Mouse (Mus musculus) erythroblast, embryonic 14.5 days (primary cell): ENCODE data around the gene Daam1. TPM values are rescaled to one million over a fixed set of nuclear protein-coding genes. Genes with fewer than 3 reads are reported as not detected.
"Not testable (repeated sequence)": the region's sequence is repeated elsewhere in the genome, so short reads cannot be mapped to it uniquely, and the experiment has no call there.

Experiments used
- H3K27me3 ChIP-seq: 2 replicates; pipeline ENCODE4 v1.6.1; 2012; ENCODE audit warnings: inconsistent platforms; ENCODE audit not compliant: control insufficient read depth
- H3K36me3 ChIP-seq: 2 replicates; pipeline ENCODE4 v1.6.1; 2012; ENCODE audit warnings: mild to moderate bottlenecking, inconsistent platforms; ENCODE audit not compliant: control insufficient read depth
- H3K4me1 ChIP-seq: 2 replicates; pipeline ENCODE4 v1.6.1; 2012; ENCODE audit warnings: inconsistent platforms; ENCODE audit not compliant: control insufficient read depth
- H3K4me3 ChIP-seq: replicated peaks from 2 replicates; pipeline ENCODE3; 2012; ENCODE audit warnings: moderate library complexity, mild to moderate bottlenecking, inconsistent platforms
- H3K9me3 ChIP-seq: 2 replicates; pipeline ENCODE4 v1.6.1; 2012; ENCODE audit warnings: low read length, inconsistent platforms, mixed read lengths; ENCODE audit not compliant: control insufficient read depth
- GATA1 ChIP-seq: IDR thresholded peaks from 2 replicates; pipeline ENCODE4 v1.6.1; 2012; ENCODE audit warnings: low read length, inconsistent platforms, mixed read lengths
- TAL1 ChIP-seq: IDR thresholded peaks from 3 replicates; pipeline ENCODE4 v1.6.1; 2012; ENCODE audit warnings: low read length, inconsistent platforms, mixed read lengths
- polyA plus RNA-seq: library from polyadenylated mRNA; stranded (reverse); fragments of >175 nt; gene quantifications from 2 replicates; pipeline ENCODE4 v1.2.3, GENCODE M21; 2012

Gene Daam1
- polyA plus RNA-seq, 1 experiment = 2.2 TPM

DNA sequence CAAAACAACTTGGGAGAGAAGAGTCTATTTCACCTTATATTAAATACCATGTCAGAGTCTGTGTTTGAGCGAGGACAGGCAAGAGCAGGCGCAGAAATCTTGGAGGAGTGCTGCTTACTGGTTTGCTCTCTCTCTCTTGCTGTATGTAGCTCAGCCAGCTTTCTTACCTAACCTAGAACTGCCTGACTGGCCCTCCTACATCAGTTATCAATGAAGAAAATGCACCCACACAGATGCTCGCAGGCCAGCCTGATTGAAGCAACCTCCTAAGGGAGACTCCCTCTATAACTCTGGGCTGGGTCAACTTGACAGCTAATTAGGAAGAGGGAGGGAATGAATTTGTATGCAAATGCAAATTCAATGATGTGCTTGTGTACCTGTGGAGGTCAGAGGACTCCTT lies 8.8 kb downstream of the Daam1 start:
- H3K36me3 ChIP-seq = peaks cover 69% of the 10 kb centered on the region
- no peaks in the 10 kb centered on the region for H3K9me3 ChIP-seq
- no peak overlapping the region for H3K4me3 ChIP-seq
- no peaks in the 10 kb centered on the region for H3K27me3 ChIP-seq
- TF ChIP-seq TAL1 (no peak), GATA1 (no peak)
- H3K4me1 ChIP-seq = peaks cover 80% of the 10 kb centered on the region

DNA sequence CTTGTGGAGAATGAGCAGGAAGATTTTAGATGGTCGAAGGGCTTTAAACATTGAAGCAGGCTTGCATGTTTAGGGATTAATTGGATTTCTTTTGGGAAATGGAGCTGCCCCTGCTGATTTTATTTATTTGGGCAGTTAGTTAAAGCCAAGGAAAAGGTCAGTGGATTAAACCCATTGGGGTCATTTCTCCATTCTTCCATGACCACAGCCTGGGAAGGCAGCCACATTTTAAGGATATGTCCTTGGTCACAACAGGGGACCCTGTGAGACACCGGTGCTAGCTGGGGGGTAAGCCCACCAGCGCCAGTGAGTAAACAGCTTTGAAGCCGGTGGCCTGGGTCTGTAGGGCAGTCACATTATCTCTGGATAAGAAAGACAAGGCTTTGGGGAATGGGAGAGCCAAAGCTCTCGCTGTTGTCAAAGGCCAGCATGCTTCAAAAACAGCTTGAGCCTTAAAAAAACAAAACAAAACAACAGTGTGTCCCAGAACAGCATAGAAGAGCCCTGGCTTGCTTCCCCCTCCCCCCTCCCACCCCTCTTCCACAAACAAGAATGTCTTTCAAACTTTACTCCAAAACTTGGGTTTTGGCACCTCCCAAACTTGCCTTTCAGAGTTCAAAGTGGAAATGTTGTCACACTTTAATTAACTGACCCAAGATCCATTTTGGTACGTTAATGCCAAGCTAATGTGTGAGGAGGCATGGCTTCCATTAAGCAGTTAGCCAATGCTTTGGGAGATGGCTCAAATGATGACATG lies 9.7 kb downstream of the Daam1 start:
- peaks cover 67% of the 10 kb centered on the region for H3K36me3 ChIP-seq

DNA sequence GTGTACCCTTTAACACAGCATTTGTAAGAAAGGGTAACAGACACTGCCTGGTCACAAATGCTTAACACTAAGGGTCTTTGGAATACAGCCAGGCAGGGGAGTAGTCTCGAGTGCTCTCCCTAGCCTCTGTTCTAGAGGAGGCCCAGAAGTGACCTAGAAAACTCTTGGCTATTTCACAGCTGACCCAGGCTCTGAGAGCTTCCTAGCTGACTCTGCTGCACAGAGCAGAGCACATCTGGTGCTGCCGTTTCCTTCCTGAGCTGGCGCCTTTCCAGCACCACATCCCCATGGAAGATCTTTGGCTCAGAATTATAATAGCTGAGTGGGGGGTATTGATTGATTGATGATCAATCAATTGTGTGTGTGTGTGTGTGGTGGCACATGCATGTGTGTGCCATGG lies 11.1 kb downstream of the Daam1 start:
- peaks cover 68% of the 10 kb centered on the region for H3K4me1 ChIP-seq

More for the DNA sequence above, 9.7 kb downstream of the Daam1 start:
- Histone ChIP-seq H3K4me3 (no peak overlapping the region), H3K27me3 (no peaks in the 10 kb centered on the region), H3K4me1 (peaks cover 75% of the 10 kb centered on the region), H3K9me3 (no peaks in the 10 kb centered on the region)
- TF ChIP-seq TAL1 = no peak
- TF ChIP-seq GATA1 = no peak

DNA sequence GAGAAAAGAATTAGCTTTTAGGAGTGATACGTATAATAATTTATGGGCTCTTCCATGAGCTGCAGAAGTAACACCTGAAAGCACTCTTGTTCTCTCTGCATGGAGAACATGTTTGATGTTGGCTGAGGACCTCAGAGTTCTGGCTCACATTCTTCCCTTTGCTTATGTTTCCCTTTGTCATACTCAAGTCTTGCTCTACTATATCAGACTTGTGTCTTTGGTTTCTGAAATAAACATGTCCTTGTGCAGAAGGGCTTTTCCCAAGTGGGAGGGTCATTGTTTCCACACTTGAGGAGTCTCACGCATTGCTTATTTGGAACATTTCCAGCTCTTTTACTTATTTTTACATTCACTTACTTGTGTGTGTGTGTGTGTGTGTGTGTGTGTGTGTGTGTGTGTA lies 11.7 kb downstream of the Daam1 start:
- Histone ChIP-seq H3K27me3 (no peaks in the 10 kb centered on the region), H3K4me3 (no peak overlapping the region), H3K4me1 (peaks cover 65% of the 10 kb centered on the region), H3K9me3 (no peaks in the 10 kb centered on the region), H3K36me3 (peaks cover 64% of the 10 kb centered on the region)
- TF ChIP-seq TAL1 = no peak

More for the DNA sequence above, 11.1 kb downstream of the Daam1 start:
- H3K4me3 ChIP-seq = no peak overlapping the region
- TF ChIP-seq TAL1 (no peak), GATA1 (no peak)
- peaks cover 67% of the 10 kb centered on the region for H3K36me3 ChIP-seq
- no peaks in the 10 kb centered on the region for H3K27me3 ChIP-seq
- H3K9me3 ChIP-seq = no peaks in the 10 kb centered on the region

DNA sequence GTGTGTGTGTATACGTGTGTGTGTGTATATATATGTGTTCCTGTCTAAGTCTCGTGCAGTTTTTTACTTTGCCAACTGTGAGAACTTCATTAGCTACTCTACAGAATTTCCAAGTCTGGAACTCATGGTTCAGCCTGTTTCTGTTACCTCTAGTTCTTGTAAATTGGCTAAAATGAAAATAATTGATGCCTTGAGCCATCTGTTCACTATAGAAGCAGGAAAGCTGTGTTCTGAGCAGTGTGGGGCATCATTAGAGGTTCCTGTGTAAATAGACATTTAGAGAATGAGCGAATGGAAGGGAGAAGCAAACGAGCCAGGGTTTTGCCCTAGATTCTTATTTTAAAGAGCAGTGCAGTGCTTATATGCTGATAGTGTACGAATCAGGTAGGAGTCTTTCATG lies 14.6 kb downstream of the Daam1 start:
- no peak for TF ChIP-seq GATA1
- TF ChIP-seq TAL1 = no peak
- H3K36me3 ChIP-seq = peaks cover 57% of the 10 kb centered on the region
- H3K4me3 ChIP-seq = no peak overlapping the region
- H3K9me3 ChIP-seq = no peaks in the 10 kb centered on the region
- H3K4me1 ChIP-seq = peaks cover 43% of the 10 kb centered on the region
- H3K27me3 ChIP-seq = no peaks in the 10 kb centered on the region

DNA sequence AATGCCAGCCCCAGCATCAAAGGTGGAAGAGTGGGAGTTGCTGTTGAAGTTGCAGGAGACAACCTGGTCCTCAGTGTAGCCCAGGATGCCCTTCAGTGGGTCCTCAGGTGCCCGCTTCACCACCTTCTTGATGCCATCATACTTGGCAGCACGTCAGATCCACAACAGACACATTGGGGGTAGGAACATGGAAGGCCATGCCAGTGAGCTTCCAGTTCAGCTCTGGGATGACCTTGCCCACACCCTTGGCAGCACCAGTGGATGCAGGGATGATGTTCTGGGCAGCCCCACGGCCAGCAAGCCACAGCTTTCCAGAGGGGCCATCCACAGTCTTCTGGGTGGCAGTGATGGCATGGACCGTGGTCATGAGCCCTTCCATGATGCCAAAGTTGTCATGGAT lies 15.5 kb downstream of the Daam1 start:
- not testable (repeated sequence) for H3K4me3 ChIP-seq, H3K27me3 ChIP-seq, H3K9me3 ChIP-seq
- Histone ChIP-seq H3K36me3 (peaks cover 60% of the 10 kb centered on the region), H3K4me1 (peaks cover 39% of the 10 kb centered on the region)

GRCm38 (mm10) chr12:71847024-71847423 lies 16.1 kb downstream of the Daam1 start:
- H3K4me1 ChIP-seq = peaks cover 37% of the 10 kb centered on the region
- H3K4me3 ChIP-seq, H3K27me3 ChIP-seq, H3K9me3 ChIP-seq: not testable (repeated sequence)
- peaks cover 58% of the 10 kb centered on the region for H3K36me3 ChIP-seq

DNA sequence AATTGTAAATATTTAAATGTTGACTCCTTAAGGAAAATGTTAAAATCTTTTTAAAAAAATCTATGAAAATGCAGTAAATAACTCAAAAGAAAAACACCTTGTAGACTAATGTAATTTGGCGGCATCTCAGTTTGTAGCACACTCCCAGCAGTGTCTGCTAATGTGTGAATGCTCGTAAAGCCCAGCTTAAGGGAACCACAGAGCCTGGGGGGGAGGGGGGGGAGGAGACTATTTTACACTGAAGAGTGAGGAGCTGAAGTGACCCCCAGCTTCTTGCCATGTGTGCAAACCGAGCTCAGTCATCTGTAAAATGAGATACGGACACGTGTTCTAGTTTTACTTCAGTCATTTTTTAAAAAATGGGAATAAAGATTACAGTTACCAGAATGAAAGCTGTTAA lies 16.7 kb downstream of the Daam1 start:
- Histone ChIP-seq H3K27me3 (no peaks in the 10 kb centered on the region), H3K4me1 (peaks cover 33% of the 10 kb centered on the region), H3K9me3 (no peaks in the 10 kb centered on the region), H3K4me3 (no peak overlapping the region), H3K36me3 (peaks cover 54% of the 10 kb centered on the region)
- no peak for TF ChIP-seq GATA1
- TF ChIP-seq TAL1 = no peak

DNA sequence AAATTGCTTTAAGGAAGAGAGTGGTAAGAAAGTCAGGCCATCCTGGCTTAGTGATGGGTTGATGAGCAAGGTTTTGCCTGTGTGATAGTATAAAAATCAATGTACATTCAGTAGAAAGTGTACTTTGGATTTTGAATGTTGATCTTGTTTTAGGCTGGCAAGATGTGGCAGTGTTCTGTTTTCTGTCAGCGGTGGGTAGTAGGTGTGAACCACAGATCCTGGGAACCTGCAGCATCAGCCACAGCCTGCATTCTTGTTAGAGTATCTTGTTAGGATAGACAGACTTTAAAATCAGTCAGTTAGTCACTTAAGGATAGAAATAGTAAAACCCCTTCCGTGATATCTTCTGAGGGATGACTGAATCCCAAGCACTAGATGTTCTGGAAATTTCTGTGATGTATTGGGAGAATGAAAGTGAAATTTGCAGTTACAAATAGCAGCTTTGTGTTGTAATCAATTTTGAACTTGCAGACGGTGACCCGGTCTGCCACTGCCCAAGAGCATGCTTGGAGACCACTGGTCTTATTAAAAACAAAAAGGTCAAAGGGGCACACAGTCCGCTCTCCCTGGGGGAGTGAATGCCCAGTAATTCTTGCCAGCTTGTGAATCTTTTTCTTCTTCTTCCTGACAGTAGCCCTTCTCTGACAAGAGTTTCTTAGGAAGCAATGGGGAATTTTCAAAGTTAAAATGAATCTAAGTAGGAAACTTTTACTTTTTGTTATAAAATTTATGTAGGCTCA lies 17.3 kb downstream of the Daam1 start:
- H3K9me3 ChIP-seq = no peaks in the 10 kb centered on the region
- peaks cover 51% of the 10 kb centered on the region for H3K36me3 ChIP-seq
- TF ChIP-seq GATA1 (no peak), TAL1 (no peak)
- H3K4me1 ChIP-seq = peaks cover 33% of the 10 kb centered on the region
- H3K27me3 ChIP-seq = no peaks in the 10 kb centered on the region
- no peak overlapping the region for H3K4me3 ChIP-seq

DNA sequence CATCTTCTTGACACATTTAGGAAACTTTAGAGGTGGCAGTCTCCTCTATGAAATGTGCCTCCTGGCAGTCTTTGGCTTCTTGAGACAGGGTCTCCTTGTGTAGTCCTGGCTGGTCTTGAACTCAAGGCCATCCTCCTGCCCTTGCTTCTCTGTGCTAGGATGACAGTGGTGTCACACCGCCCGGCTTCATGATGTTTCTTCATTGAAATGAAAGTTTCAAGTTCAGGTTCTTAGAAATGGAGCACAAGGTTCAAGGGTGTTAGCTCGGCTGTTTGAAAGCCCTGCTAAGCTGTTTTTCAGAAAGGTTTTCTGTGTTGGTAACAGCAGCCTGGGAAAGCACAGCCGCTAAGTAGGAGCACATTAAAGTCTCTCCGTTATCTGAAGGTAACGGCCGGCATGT lies 18.2 kb downstream of the Daam1 start:
- Histone ChIP-seq H3K36me3 (peaks cover 53% of the 10 kb centered on the region), H3K9me3 (no peaks in the 10 kb centered on the region), H3K4me3 (no peak overlapping the region), H3K4me1 (peaks cover 33% of the 10 kb centered on the region), H3K27me3 (no peaks in the 10 kb centered on the region)
- no peak for TF ChIP-seq GATA1
- TF ChIP-seq TAL1 = no peak
